Mouse (Mus musculus): ENCODE results near the gene Olfr979. TPM values are rescaled to one million over a fixed set of nuclear protein-coding genes. Genes with fewer than 3 reads are reported as not detected.
"Not testable (repeated sequence)": the region's sequence is repeated elsewhere in the genome, so short reads cannot be mapped to it uniquely, and the experiment has no call there.

Gene Olfr979
- not detected in 2 replicates for polyA plus RNA-seq (2012; ENCODE audit: insufficient read depth, low replicate concordance)

DNA sequence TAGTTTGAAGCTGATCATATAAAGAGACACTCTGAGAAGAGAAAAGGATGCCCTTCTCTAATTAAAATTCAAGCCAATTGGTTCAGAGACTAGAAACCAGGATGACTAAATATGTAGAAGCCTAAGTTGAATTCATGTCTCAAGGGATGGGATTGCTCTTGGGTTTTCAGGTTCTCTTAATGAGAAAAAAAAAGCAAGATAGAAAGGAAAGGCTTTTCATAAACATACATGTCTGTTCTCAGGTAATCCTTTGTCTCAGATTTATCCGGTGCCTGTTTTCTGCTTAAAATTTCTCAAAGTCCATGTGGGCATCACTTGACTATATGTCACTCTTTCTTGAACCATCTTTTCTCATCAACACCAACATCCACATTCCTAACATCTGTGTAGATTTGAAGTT is at the start of gene Olfr979:
Olfr979 (minus strand) TSS at position 101 of the 400 bp plus-strand sequence.
- Histone ChIP-seq H3K4me3 (replicated peaks) (no peak within 1 kb of the TSS), H3K9me3 (no peaks in the 10 kb centered on the region), H3K4me1 (no peaks in the 10 kb centered on the region), H3K27me3 (replicated peaks) (no peaks in the 10 kb centered on the region), H3K36me3 (replicated peaks; ENCODE audit: low read length) (no peaks in the 10 kb centered on the region)
- no peak for TF ChIP-seq GATA1 (IDR thresholded peaks at IDR 0.05; ENCODE audit: borderline replicate concordance, low read length)
- TF ChIP-seq FLI1 (IDR thresholded peaks at IDR 0.05; ENCODE audit: low read length): no peak

- Histone ChIP-seq H3K27me3 (replicated peaks) (no peaks in the 10 kb centered on the region), H3K4me1 (no peaks in the 10 kb centered on the region), H3K9me3 (peaks cover 8% of the 10 kb centered on the region), H3K36me3 (replicated peaks; ENCODE audit: low read length) (no peaks in the 10 kb centered on the region), H3K4me3 (replicated peaks) (no peak overlapping the region)
- TF ChIP-seq GATA1 (IDR thresholded peaks at IDR 0.05; ENCODE audit: borderline replicate concordance, low read length) (no peak), FLI1 (IDR thresholded peaks at IDR 0.05; ENCODE audit: low read length) (no peak)
Measured at GRCm38 (mm10) chr9:40050138-40050537, 46.9 kb upstream of the Olfr979 start.

DNA sequence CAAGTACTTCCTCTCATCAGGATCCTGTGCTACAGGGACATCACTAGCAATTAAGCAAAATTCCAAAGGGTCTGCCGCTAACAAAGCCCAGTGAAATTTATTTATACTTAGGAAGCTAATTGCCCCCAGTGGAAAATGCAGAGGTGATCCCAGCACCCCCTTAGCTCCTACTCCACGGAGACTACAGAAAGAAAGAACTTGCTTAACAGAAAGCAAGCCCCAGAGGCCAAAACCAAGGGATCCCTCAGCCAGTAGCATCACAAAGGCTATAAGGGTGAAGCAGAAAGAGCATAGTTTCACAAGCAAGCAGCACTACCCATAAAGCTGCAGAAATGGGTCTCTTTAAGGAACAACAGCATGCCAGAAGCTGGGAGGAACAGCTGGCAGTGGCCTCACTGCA is 17.9 kb upstream of the Olfr979 start, which contains the start of gene Olfr981:
Olfr981 (plus strand) TSS at position 301 of the 400 bp plus-strand sequence.
- TF ChIP-seq FLI1 (IDR thresholded peaks at IDR 0.05; ENCODE audit: low read length): no peak
- no peak for TF ChIP-seq GATA1 (IDR thresholded peaks at IDR 0.05; ENCODE audit: borderline replicate concordance, low read length)
- Histone ChIP-seq H3K36me3 (replicated peaks; ENCODE audit: low read length) (no peaks in the 10 kb centered on the region), H3K9me3 (peaks cover 9% of the 10 kb centered on the region; the same call in 1 of the 2 replicates), H3K4me3 (replicated peaks) (no peak within 1 kb of the TSS), H3K27me3 (replicated peaks) (no peaks in the 10 kb centered on the region), H3K4me1 (no peaks in the 10 kb centered on the region)

DNA sequence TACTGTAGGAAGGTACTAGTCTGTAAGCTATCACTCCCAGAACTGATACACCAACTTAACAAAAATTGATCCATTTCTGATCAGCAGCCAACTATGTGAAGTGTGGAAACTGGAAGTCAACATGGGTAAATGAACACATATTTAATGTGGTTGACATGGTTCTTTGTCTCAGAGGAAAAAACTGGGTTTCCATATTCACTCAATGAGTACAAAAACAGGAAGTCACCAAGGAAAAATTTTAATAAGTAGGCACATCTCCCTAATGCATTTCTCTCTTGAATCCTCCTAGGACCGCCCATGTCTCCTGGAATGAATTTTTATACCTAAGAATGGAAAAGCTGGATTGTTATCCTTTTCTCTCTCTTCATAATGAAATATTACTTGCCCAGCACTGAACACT is 6.2 kb upstream of the Olfr979 start, which contains the start of gene Olfr980:
Olfr980 (minus strand) TSS at position 101 of the 400 bp plus-strand sequence.
- no peak within 1 kb of the TSS for H3K4me3 ChIP-seq (replicated peaks)
- TF ChIP-seq GATA1 (IDR thresholded peaks at IDR 0.05; ENCODE audit: borderline replicate concordance, low read length): no peak
- TF ChIP-seq FLI1 (IDR thresholded peaks at IDR 0.05; ENCODE audit: low read length): no peak
- no peaks in the 10 kb centered on the region for H3K36me3 ChIP-seq (replicated peaks; ENCODE audit: low read length)
- no peaks in the 10 kb centered on the region for H3K9me3 ChIP-seq
- no peaks in the 10 kb centered on the region for H3K4me1 ChIP-seq
- no peaks in the 10 kb centered on the region for H3K27me3 ChIP-seq (replicated peaks)

- Histone ChIP-seq H3K4me3 (replicated peaks) (no peak within 1 kb of the TSS), H3K4me1 (no peaks in the 10 kb centered on the region), H3K9me3 (no peaks in the 10 kb centered on the region), H3K36me3 (replicated peaks; ENCODE audit: low read length) (no peaks in the 10 kb centered on the region), H3K27me3 (replicated peaks) (no peaks in the 10 kb centered on the region)
- no peak for TF ChIP-seq GATA1 (IDR thresholded peaks at IDR 0.05; ENCODE audit: borderline replicate concordance, low read length)
- no peak for TF ChIP-seq FLI1 (IDR thresholded peaks at IDR 0.05; ENCODE audit: low read length)
Measured at GRCm38 (mm10) chr9:39991813-39992212, 11.5 kb downstream of the Olfr979 start, which contains the start of gene Olfr978. Olfr978 (plus strand) TSS chr9:39992113.

DNA sequence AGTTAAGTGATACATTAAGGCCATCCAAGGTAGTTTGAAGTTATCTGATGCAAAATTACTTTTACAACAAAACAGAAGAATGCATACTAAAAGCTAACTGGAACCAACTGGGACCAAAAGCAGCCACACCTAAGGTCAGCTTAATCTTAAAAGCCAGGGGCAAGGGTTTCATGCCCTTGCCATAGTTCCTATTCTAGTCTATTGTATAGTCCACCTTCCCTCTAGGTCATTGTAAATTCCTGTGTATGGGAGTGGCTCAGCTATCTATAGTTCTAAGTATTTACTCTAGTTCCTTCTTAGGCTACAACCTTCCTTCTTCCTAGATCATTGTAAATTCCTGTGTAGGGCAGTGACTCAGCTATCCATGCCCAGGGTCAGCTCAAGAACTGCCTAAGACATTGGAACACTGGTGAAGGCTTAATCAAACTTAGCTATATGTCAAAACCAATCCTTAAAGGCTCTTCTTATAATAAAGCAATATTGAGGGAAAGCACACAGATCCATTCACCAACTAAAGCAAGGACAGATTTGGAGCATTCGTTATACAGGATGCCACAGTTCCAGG is 26.6 kb downstream of the Olfr979 start:
- H3K36me3 ChIP-seq (replicated peaks; ENCODE audit: low read length); H3K9me3 ChIP-seq; H3K27me3 ChIP-seq (replicated peaks); H3K4me3 ChIP-seq (replicated peaks); H3K4me1 ChIP-seq: not testable (repeated sequence)

- not testable (repeated sequence) for H3K4me3 ChIP-seq (replicated peaks); H3K27me3 ChIP-seq (replicated peaks); H3K9me3 ChIP-seq; H3K4me1 ChIP-seq; H3K36me3 ChIP-seq (replicated peaks; ENCODE audit: low read length)
Measured at GRCm38 (mm10) chr9:39961033-39961432, 42.2 kb downstream of the Olfr979 start, which contains the start of gene Olfr976. Olfr976 (minus strand) TSS chr9:39961133.

DNA sequence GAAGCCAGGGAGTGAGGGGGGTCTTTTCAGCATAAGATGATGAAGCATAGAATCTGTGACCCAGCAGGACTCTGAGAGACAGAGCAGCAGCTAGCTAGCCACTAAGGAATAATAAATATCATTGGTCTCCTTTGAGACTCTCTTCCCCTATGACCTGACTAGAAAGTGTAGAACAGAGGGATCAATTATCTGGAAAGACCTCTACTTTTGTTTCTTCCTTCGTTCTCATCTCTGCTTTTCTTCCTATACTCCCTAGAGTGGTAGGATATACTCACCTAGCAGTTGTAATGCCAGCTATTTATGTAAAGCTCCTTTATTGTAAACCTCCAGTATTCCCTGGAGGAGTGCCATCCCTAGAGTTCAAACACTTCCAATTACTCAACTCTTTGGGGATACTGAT is 51.3 kb downstream of the Olfr979 start, which contains the start of gene Olfr975:
Olfr975 (minus strand) TSS at position 101 of the 400 bp plus-strand sequence.
- Histone ChIP-seq H3K9me3 (peaks cover 13% of the 10 kb centered on the region), H3K4me3 (replicated peaks) (no peak within 1 kb of the TSS), H3K4me1 (no peaks in the 10 kb centered on the region), H3K36me3 (replicated peaks; ENCODE audit: low read length) (no peaks in the 10 kb centered on the region), H3K27me3 (replicated peaks) (no peaks in the 10 kb centered on the region)
- no peak for TF ChIP-seq GATA1 (IDR thresholded peaks at IDR 0.05; ENCODE audit: borderline replicate concordance, low read length)
- TF ChIP-seq FLI1 (IDR thresholded peaks at IDR 0.05; ENCODE audit: low read length): no peak

Other genes with a start within 250 kb of the Olfr979 start
- gene Olfr968, start 220.2 kb downstream of the Olfr979 start, polyA plus RNA-seq (2012; ENCODE audit: insufficient read depth, low replicate concordance): 0.09 TPM in 1 of 2 replicates, not detected in the other
- gene Olfr969, start 212.5 kb downstream of the Olfr979 start, polyA plus RNA-seq (2012; ENCODE audit: insufficient read depth, low replicate concordance): not detected in 2 replicates
- not detected in 2 replicates for gene Olfr970, start 194.6 kb downstream of the Olfr979 start, polyA plus RNA-seq (2012; ENCODE audit: insufficient read depth, low replicate concordance)
- not detected in 2 replicates for gene Olfr971, start 166.6 kb downstream of the Olfr979 start, polyA plus RNA-seq (2012; ENCODE audit: insufficient read depth, low replicate concordance)
- not detected in 2 replicates for gene Olfr972, start 137.0 kb downstream of the Olfr979 start, polyA plus RNA-seq (2012; ENCODE audit: insufficient read depth, low replicate concordance)
- not detected in 2 replicates for gene Olfr229, start 96.1 kb downstream of the Olfr979 start, polyA plus RNA-seq (2012; ENCODE audit: insufficient read depth, low replicate concordance)
- not detected in 2 replicates for gene Olfr974, start 66.0 kb downstream of the Olfr979 start, polyA plus RNA-seq (2012; ENCODE audit: insufficient read depth, low replicate concordance)
- gene Olfr975, start 51.4 kb downstream of the Olfr979 start, polyA plus RNA-seq (2012; ENCODE audit: insufficient read depth, low replicate concordance): not detected in 2 replicates
- gene Olfr976, start 42.3 kb downstream of the Olfr979 start, polyA plus RNA-seq (2012; ENCODE audit: insufficient read depth, low replicate concordance): not detected in 2 replicates
- gene Olfr978, start 11.4 kb downstream of the Olfr979 start, polyA plus RNA-seq (2012; ENCODE audit: insufficient read depth, low replicate concordance): not detected in 2 replicates
- not detected in 2 replicates for gene Olfr980, start 6.1 kb upstream of the Olfr979 start, polyA plus RNA-seq (2012; ENCODE audit: insufficient read depth, low replicate concordance)
- 0.39 TPM in 1 of 2 replicates, not detected in the other for gene Olfr981, start 18.0 kb upstream of the Olfr979 start, polyA plus RNA-seq (2012; ENCODE audit: insufficient read depth, low replicate concordance)
- not detected in 2 replicates for gene Olfr982, start 70.4 kb upstream of the Olfr979 start, polyA plus RNA-seq (2012; ENCODE audit: insufficient read depth, low replicate concordance)
- gene Olfr983, start 90.1 kb upstream of the Olfr979 start, polyA plus RNA-seq (2012; ENCODE audit: insufficient read depth, low replicate concordance): not detected in 2 replicates
- gene Olfr984, start 110.7 kb upstream of the Olfr979 start, polyA plus RNA-seq (2012; ENCODE audit: insufficient read depth, low replicate concordance): not detected in 2 replicates
- gene Olfr985, start 126.7 kb upstream of the Olfr979 start, polyA plus RNA-seq (2012; ENCODE audit: insufficient read depth, low replicate concordance): not detected in 2 replicates
- gene Tmem225, start 144.7 kb upstream of the Olfr979 start, polyA plus RNA-seq (2012; ENCODE audit: insufficient read depth, low replicate concordance): not detected in 2 replicates
- not detected in 2 replicates for gene Olfr986, start 177.5 kb upstream of the Olfr979 start, polyA plus RNA-seq (2012; ENCODE audit: insufficient read depth, low replicate concordance)
- gene Zfp202, start 188.9 kb upstream of the Olfr979 start, polyA plus RNA-seq (2012; ENCODE audit: insufficient read depth, low replicate concordance): 0.17 TPM in 1 of 2 replicates, not detected in the other